Mouse (Mus musculus) forebrain, embryonic 11.5 days (tissue): ENCODE data around the gene Fgf4. TPM values are rescaled to one million over a fixed set of nuclear protein-coding genes. Genes with fewer than 3 reads are reported as not detected.

Experiments used
- ATAC-seq: fragments of 200-750 bp; cut with Nextera tagmentation; replicated peaks from 2 replicates; pipeline ENCODE4 v1.8.0; 2017; ENCODE audit warnings: moderate TSS enrichment; ENCODE audit not compliant: low FRiP score
- DNase-seq: peaks from one replicate; pipeline ENCODE4 v3.0.0-alpha.2; 2017; ENCODE audit warnings: low spot score
- H3K27ac ChIP-seq: fragments of 300-500 bp; sonication (generic); 2 replicates; pipeline ENCODE4 v1.5.1; 2014; ENCODE audit warnings: low read depth, low read length
- H3K27me3 ChIP-seq: fragments of 300-500 bp; sonication (generic); 2 replicates; pipeline ENCODE4 v1.6.1; 2014; ENCODE audit warnings: mild to moderate bottlenecking, low read length, mixed read lengths; ENCODE audit not compliant: control insufficient read depth, insufficient read depth
- H3K36me3 ChIP-seq: fragments of 300-500 bp; sonication (generic); 2 replicates; pipeline ENCODE4 v1.6.1; 2014; ENCODE audit warnings: mild to moderate bottlenecking, low read length, moderate library complexity, mixed read lengths; ENCODE audit not compliant: control insufficient read depth, insufficient read depth
- H3K4me1 ChIP-seq: fragments of 300-500 bp; sonication (generic); replicated peaks from 2 replicates; pipeline ENCODE4 v1.6.1; 2014; ENCODE audit warnings: low read length, mixed read lengths; ENCODE audit not compliant: control insufficient read depth, insufficient read depth
- H3K4me2 ChIP-seq: fragments of 300-500 bp; sonication (generic); 2 replicates; pipeline ENCODE4 v1.6.1; 2014; ENCODE audit warnings: low read depth, mild to moderate bottlenecking, low read length, moderate library complexity, mixed read lengths; ENCODE audit not compliant: severe bottlenecking
- H3K4me3 ChIP-seq: fragments of 300-500 bp; sonication (generic); 2 replicates; pipeline ENCODE4 v1.5.1; 2014; ENCODE audit warnings: low read depth, low read length
- H3K9ac ChIP-seq: fragments of 300-500 bp; sonication (generic); 2 replicates; pipeline ENCODE4 v1.6.1; 2014; ENCODE audit warnings: low read length
- H3K9me3 ChIP-seq: fragments of 300-500 bp; sonication (generic); 2 replicates; pipeline ENCODE4 v1.6.1; 2016; ENCODE audit warnings: low read length, mixed read lengths; ENCODE audit not compliant: control insufficient read depth
- WGBS: fragments of 180-500 bp; shearing (Covaris S2); extraction: QIAGEN DNeasy Blood & Tissue Kit; methylation state at CpG from one replicate; pipeline ENCODE4 v1.1.7; 2014; 5-methylcytosine and 5-hydroxymethylcytosine counted together
- polyA plus RNA-seq: library from polyadenylated mRNA; unstranded; fragments of >200 nt; fragmentation: Nextera tagmentation; extraction: Ambion mirVana; gene quantifications from 2 replicates; pipeline ENCODE4 v1.2.1, GENCODE M21; 2014

The Fgf4 gene
- not detected in 2 replicates for polyA plus RNA-seq

- Histone ChIP-seq H3K27ac (no peak within 1 kb of the TSS), H3K4me1 (no peaks in the 10 kb centered on the region), H3K4me2 (no peak within 1 kb of the TSS), H3K9me3 (no peaks in the 10 kb centered on the region), H3K27me3 (peaks cover 3% of the 10 kb centered on the region; the same call in 1 of the 2 replicates), H3K4me3 (no peak within 1 kb of the TSS), H3K9ac (no peak within 1 kb of the TSS), H3K36me3 (no peaks in the 10 kb centered on the region)
- DNase-seq (no peak), ATAC-seq (no peak)
Observed at GRCm38 (mm10) chr7:144847067-144847466, at the start of gene Fgf4. Gene Fgf4, plus strand, starts transcription at chr7:144847367.

GRCm38 (mm10) chr7:144798471-144798870, 48.7 kb upstream of the Fgf4 start:
- H3K27ac ChIP-seq: no peak overlapping the region
- no peak overlapping the region for H3K4me3 ChIP-seq
- H3K4me2 ChIP-seq: no peak overlapping the region
- 23% methylated on average over 1 of the region's 1 CpGs for WGBS
- H3K27me3 ChIP-seq: no peaks in the 10 kb centered on the region; the same call in 1 of the 2 replicates
- no peak for DNase-seq
- ATAC-seq: peak; percentile 43; the same call in 1 of the 2 replicates
- no peaks in the 10 kb centered on the region for H3K9me3 ChIP-seq
- peaks cover 2% of the 10 kb centered on the region; the same call in 1 of the 2 replicates for H3K4me1 ChIP-seq
- H3K9ac ChIP-seq: no peak overlapping the region
- no peaks in the 10 kb centered on the region for H3K36me3 ChIP-seq

GRCm38 (mm10) chr7:144807036-144807435, 40.1 kb upstream of the Fgf4 start:
- H3K9me3 ChIP-seq: no peaks in the 10 kb centered on the region
- no peak overlapping the region for H3K4me2 ChIP-seq
- no peak overlapping the region for H3K9ac ChIP-seq
- no peaks in the 10 kb centered on the region for H3K4me1 ChIP-seq
- no peaks in the 10 kb centered on the region for H3K27me3 ChIP-seq
- 68% methylated on average over 6 of the region's 6 CpGs for whole genome bisulfite sequencing
- ATAC-seq (no peak), DNase-seq (no peak)
- no peak overlapping the region for H3K4me3 ChIP-seq
- no peaks in the 10 kb centered on the region for H3K36me3 ChIP-seq
- H3K27ac ChIP-seq: no peak overlapping the region

GRCm38 (mm10) chr7:144807976-144808577, 39.1 kb upstream of the Fgf4 start:
- Histone ChIP-seq H3K4me1 (no peaks in the 10 kb centered on the region), H3K36me3 (no peaks in the 10 kb centered on the region), H3K9ac (no peak overlapping the region), H3K9me3 (no peaks in the 10 kb centered on the region), H3K4me3 (no peak overlapping the region), H3K4me2 (no peak overlapping the region), H3K27me3 (no peaks in the 10 kb centered on the region), H3K27ac (no peak overlapping the region)
- ATAC-seq (no peak), DNase-seq (no peak)
- WGBS: 75% methylated on average over 4 of the region's 4 CpGs

- DNase-seq: no peak
- Histone ChIP-seq H3K27me3 (no peaks in the 10 kb centered on the region), H3K4me1 (peaks cover 1% of the 10 kb centered on the region; the same call in 1 of the 2 replicates), H3K36me3 (no peaks in the 10 kb centered on the region), H3K4me2 (no peak overlapping the region), H3K9ac (no peak overlapping the region), H3K9me3 (no peaks in the 10 kb centered on the region), H3K4me3 (no peak overlapping the region), H3K27ac (no peak overlapping the region)
- no peak for ATAC-seq
- 43% methylated on average over 4 of the region's 4 CpGs for WGBS
Observed at GRCm38 (mm10) chr7:144811521-144811920, 35.6 kb upstream of the Fgf4 start.

- Histone ChIP-seq H3K36me3 (no peaks in the 10 kb centered on the region), H3K27me3 (no peaks in the 10 kb centered on the region), H3K4me3 (no peak overlapping the region), H3K9me3 (no peaks in the 10 kb centered on the region), H3K9ac (no peak overlapping the region), H3K4me2 (no peak overlapping the region), H3K27ac (no peak overlapping the region), H3K4me1 (peaks cover 7% of the 10 kb centered on the region)
- whole genome bisulfite sequencing: 26% methylated on average over 7 of the region's 7 CpGs
- no peak for DNase-seq
- ATAC-seq: no peak
Observed at GRCm38 (mm10) chr7:144821901-144822300, 25.3 kb upstream of the Fgf4 start.

- ATAC-seq (no peak), DNase-seq (no peak)
- H3K4me1 ChIP-seq: peaks cover 12% of the 10 kb centered on the region
- no peaks in the 10 kb centered on the region for H3K36me3 ChIP-seq
- H3K4me2 ChIP-seq: no peak overlapping the region
- no peak overlapping the region for H3K27ac ChIP-seq
- 96% methylated on average over 2 of the region's 2 CpGs for WGBS
- no peaks in the 10 kb centered on the region for H3K27me3 ChIP-seq
- no peak overlapping the region for H3K9ac ChIP-seq
- no peaks in the 10 kb centered on the region for H3K9me3 ChIP-seq
- no peak overlapping the region for H3K4me3 ChIP-seq
Observed at GRCm38 (mm10) chr7:144823988-144824387, 23.2 kb upstream of the Fgf4 start.

- ATAC-seq (no peak), DNase-seq (no peak)
- Histone ChIP-seq H3K27me3 (no peaks in the 10 kb centered on the region), H3K36me3 (no peaks in the 10 kb centered on the region), H3K4me1 (peaks cover 10% of the 10 kb centered on the region), H3K9ac (no peak overlapping the region), H3K9me3 (no peaks in the 10 kb centered on the region), H3K4me3 (no peak overlapping the region), H3K27ac (no peak overlapping the region), H3K4me2 (no peak overlapping the region)
- 47% methylated on average over 11 of the region's 11 CpGs for WGBS
Observed at GRCm38 (mm10) chr7:144828369-144828768, 18.8 kb upstream of the Fgf4 start.

GRCm38 (mm10) chr7:144837891-144838488, 9.2 kb upstream of the Fgf4 start, which contains the start of gene Fgf3:
Gene Fgf3, plus strand, starts transcription at chr7:144838083.
- Histone ChIP-seq H3K9me3 (no peaks in the 10 kb centered on the region), H3K36me3 (no peaks in the 10 kb centered on the region), H3K9ac (0 out of 2 replicates have a peak within 1 kb of the TSS, but pooled peaks have one; percentile 2), H3K4me2 (peak within 1 kb of the TSS; percentile 47), H3K27ac (no peak within 1 kb of the TSS), H3K4me3 (peak within 1 kb of the TSS; percentile 32), H3K4me1 (peaks cover 13% of the 10 kb centered on the region; the same call in 1 of the 2 replicates), H3K27me3 (peaks cover 58% of the 10 kb centered on the region)
- 2% methylated on average over 43 of the region's 43 CpGs for WGBS
- DNase-seq (peak; percentile 58), ATAC-seq (peak; percentile 31; the same call in 1 of the 2 replicates)
